Mouse (Mus musculus) heart, postnatal 10 days (tissue): Measurements from ENCODE around the gene Gm9918. TPM values are rescaled to one million over a fixed set of nuclear protein-coding genes. Genes with fewer than 3 reads are reported as not detected.
"Not testable (repeated sequence)": the region's sequence is repeated elsewhere in the genome, so short reads cannot be mapped to it uniquely, and the experiment has no call there.

Experiments
- DNase-seq, 2 experiments: peaks; one replicate each; pipeline ENCODE4 v3.0.0; 2021
- intact Hi-C: fragments of 180-260 bp; cut with DNase I; formaldehyde crosslinking; loops from one replicate; pipeline ENCODE4 v1.15.1; 2025
- total RNA-seq, 2 experiments: library from RNA; stranded (reverse); gene quantifications; 2 replicates each; pipeline ENCODE4 v1.2.3; 2021

Gene Gm9918
- total RNA-seq, result not detected

DNA sequence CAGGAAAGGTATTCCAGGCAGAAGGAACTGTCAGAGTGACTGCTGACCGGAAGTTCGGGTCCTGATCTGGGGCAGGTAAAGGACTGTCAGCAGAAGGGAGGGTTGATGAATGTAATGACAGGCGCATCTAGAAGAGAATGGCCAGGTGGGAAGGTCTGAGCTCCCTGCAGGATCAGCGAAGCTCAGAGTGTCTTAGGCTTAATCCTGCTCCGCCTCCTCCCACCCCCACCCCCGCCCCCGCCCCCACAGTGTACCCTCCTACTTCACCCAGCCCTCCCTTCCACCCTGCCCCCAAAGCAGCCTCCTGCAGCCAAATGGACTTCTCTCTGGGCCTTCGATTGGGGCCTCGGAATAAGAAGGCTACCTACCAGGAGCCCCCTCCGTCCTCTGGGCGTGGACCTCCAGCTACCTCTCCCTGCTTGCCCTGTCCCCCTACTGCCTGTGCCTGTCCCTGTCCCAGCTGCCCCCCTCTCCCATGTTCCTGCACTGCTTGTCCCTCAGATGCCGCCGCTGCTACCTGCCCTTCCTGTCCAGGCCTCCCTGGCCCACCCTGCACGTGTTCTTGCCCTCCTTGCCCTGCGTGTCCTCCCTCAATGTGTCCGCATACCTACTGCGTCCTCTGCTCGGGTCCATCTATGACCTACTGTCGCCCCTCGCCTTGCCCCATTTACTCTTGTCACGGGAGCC is at the start of gene Gm9918:
Gm9918 (plus strand) TSS at position 290 of the 687 bp plus-strand sequence.
- DNase-seq, result no peak
- intact Hi-C loops, result loop anchor here (5.0 kb wide), 1 partner anchor 33 kb away; no protein-coding TSS in a partner anchor

DNA sequence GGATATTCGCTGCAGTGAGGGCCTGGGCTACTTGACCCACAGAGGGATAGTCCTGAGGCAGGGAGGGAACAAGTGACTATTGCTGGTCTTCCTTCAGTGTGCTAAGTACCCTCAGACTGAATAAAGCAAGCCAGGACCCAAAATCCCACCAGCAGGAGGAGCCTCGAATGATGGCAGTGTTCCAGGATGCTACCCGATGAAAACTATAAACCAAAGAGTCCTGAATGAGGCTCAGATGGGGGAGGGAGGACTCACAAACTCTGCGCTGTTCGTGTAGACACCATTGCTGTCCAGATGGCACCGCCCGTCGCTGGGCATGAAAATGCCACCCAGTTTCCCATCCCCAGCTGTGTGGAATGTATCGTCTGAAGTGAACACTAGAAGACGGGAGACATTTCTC is 48.0 kb upstream of the Gm9918 start:
- intact Hi-C loops, result loop anchor here (5.0 kb wide), 2 partner anchors 65 to 105 kb away; no protein-coding TSS in a partner anchor
- no peak for DNase-seq

- peak; percentile 87 to 88 for DNase-seq
- intact Hi-C loops, result loop anchor here (1.0 to 5.0 kb wide), 4 partner anchors 20 to 107 kb away; partner anchors contain the start of gene Csad
Observed at GRCm38 (mm10) chr15:102224186-102224991, 46.0 kb upstream of the Gm9918 start.

- intact Hi-C loops, result loop anchor here (1.0 to 5.0 kb wide), 4 partner anchors 20 to 108 kb away; partner anchors contain the start of gene Csad
- DNase-seq, result no peak
Observed at GRCm38 (mm10) chr15:102224992-102225617, 45.3 kb upstream of the Gm9918 start.

GRCm38 (mm10) chr15:102225619-102226018 is 44.7 kb upstream of the Gm9918 start:
- intact Hi-C loops, result loop anchor here (2.0 kb wide), 1 partner anchor 21 kb away; the partner anchor contains the start of gene Csad
- DNase-seq, result not testable (repeated sequence)

GRCm38 (mm10) chr15:102230408-102231321 is 39.7 kb upstream of the Gm9918 start:
- no peak for DNase-seq
- intact Hi-C loops, result no loop called here

GRCm38 (mm10) chr15:102231748-102232147 is 38.6 kb upstream of the Gm9918 start, which contains the start of gene Itgb7:
Gene Itgb7 (minus strand): TSS chr15:102231944.
- intact Hi-C loops, result no loop called here
- DNase-seq, result no peak

- DNase-seq, result no peak
- intact Hi-C loops, result no loop called here
Observed at GRCm38 (mm10) chr15:102232764-102233163, 37.6 kb upstream of the Gm9918 start.

- DNase-seq, result no peak
- intact Hi-C loops, result no loop called here
Observed at GRCm38 (mm10) chr15:102233896-102234295, 36.5 kb upstream of the Gm9918 start.

- intact Hi-C loops, result loop anchor here (5.0 kb wide), 1 partner anchor 37 kb away; the partner anchor contains the start of gene Gm9918
- peak in 1 of 2 experiments; percentile 26 for DNase-seq
Observed at GRCm38 (mm10) chr15:102235371-102236027, 34.9 kb upstream of the Gm9918 start.

- no peak for DNase-seq
- intact Hi-C loops, result loop anchor here (1.0 to 5.0 kb wide), 2 partner anchors 34 to 78 kb away; partner anchors contain the start of gene Gm9918
Observed at GRCm38 (mm10) chr15:102238543-102239259, 31.7 kb upstream of the Gm9918 start.

GRCm38 (mm10) chr15:102239260-102239590 is 31.1 kb upstream of the Gm9918 start:
- intact Hi-C loops, result loop anchor here (1.0 to 5.0 kb wide), 2 partner anchors 33 to 77 kb away; partner anchors contain the start of gene Gm9918
- peak; percentile 79 to 86 for DNase-seq

DNA sequence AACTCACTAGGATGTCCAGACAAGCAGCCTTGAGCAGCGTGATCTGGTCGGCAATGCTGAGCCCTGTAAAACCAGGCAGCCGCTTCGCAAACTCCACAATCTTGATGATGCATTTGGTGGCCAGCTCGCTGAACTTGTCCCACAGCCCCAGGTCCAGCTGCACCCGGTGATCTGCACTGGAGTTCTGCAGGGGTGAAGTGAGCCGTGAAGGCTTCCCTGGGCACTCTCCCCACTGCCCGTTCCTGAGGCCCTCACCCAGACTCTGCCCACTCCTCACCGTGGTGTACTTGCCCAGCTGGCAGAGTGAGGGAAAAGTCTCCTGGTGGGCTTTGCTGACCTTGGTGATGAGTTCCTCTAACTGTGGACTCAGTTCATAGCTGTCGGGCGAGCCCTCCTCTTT is 30.5 kb upstream of the Gm9918 start:
- no peak for DNase-seq
- intact Hi-C loops, result loop anchor here (1.0 to 5.0 kb wide), 2 partner anchors 32 to 76 kb away; partner anchors contain the start of gene Gm9918

GRCm38 (mm10) chr15:102240607-102241006 is 29.8 kb upstream of the Gm9918 start:
- DNase-seq, result peak; percentile 35 to 52

DNA sequence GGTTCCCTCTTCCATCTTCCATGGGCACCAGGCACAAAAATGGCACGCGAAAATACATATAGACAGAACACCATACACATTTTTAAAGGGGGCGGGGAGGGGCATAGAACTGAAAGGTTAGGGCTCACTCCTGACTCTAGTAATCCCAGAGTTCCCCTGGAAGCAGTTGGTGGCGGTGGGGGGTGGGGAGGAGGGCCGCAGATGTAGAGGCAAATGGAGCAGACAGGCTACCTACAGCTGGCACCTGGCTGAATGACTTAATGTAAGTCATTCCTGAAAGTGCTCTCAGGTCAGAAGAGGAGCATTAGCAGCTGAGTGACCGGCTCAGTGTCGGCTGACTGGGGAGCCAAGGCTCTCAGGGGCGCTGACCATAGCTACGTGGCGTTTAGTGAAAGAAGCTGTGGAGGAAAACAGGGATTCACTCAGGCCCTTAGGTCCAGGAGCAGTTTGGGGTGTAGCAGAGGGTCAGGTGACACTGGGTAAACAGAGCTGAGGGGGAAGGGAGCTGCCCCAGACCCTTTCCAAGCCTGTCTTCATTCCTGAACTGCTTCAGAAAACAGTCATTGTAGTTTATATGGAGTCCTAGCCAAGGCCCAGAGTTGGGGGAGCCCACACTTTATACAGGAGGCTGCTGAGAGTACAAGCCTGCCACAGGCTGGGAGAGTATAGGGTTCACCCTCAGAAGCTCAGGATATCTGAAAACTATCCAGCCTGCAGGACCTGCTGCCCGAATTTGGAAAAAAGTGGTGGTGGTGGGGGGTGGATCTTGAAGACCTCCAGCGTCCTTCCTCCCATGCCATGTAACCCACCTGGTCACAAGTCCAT is 27.7 kb upstream of the Gm9918 start:
- DNase-seq, result no peak
- intact Hi-C loops, result no loop called here

More at GRCm38 (mm10) chr15:102240607-102241006, 29.8 kb upstream of the Gm9918 start:
- intact Hi-C loops, result no loop called here

DNA sequence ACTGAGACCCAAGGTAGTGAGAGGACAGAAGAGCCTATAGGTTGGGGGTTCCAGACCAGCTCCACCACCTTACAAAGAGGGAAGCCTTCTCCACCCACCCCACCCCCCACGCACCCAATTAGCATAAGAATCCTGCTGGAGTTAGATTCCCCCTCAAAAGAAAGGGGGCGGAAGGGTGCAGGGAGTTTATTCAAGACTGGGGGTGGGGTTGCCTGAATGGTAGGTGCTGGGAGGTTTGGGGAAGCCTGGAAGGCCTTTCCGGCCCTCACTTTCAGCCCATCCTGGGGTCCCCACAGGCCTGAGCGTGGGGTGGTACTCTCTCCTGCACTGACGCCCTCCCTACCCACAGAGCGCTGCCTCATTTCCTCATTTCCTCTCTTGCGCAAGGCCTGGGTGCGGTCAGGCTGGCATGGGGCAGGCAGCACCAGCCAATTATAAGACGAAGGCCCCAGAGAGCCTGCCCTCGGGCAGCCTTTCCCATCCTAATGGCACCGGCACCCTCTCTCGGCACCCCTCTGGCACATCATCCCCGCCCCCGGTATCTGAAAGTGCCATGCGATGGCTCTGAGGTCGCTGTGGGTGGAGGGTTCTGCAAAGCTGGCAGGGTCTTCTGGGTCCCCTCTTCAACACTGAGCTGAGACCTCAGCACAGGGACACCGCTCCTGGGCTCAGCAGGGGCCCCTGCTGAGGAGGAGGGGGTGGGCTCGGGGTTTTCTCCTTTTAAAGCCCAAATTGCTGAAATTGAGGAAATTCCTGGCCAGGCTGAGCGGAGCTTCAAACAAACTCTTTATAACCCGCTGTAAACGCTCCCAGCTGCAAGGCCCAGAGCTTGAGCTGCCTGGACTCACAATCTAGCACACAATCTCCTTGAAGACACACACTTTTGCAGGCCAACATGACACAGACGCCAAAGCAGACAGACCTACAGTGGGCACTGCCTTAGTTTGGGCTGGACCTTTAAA is 26.9 kb upstream of the Gm9918 start:
- DNase-seq, result peak; percentile 58 to 62
- intact Hi-C loops, result no loop called here
